Mouse (Mus musculus): ENCODE results near the gene Ccdc157. TPM values are rescaled to one million over a fixed set of nuclear protein-coding genes. Genes with fewer than 3 reads are reported as not detected.

The Ccdc157 gene
- total and polyA plus RNA-seq, 2 experiments from 2014 or later, result 10.7 to 22.0 TPM

- DNase-seq (ENCODE audit: low spot score), result no peak
- Histone ChIP-seq H3K4me2 (ENCODE audit: low read depth, low read length, poor library complexity, severe bottlenecking) (no peak overlapping the region), H3K27me3 (ENCODE audit: insufficient read depth, low read length) (no peaks in the 10 kb centered on the region), H3K36me3 (ENCODE audit: insufficient read depth, low read length) (peaks cover 26% of the 10 kb centered on the region), H3K27ac (ENCODE audit: low read depth, low read length) (no peak overlapping the region), H3K4me1 (ENCODE audit: insufficient read depth, low read length) (peaks cover 8% of the 10 kb centered on the region), H3K4me3 (ENCODE audit: low read depth, low read length) (no peak overlapping the region), H3K9ac (replicated peaks; ENCODE audit: low read length, poor library complexity, severe bottlenecking) (no peak overlapping the region), H3K9me3 (ENCODE audit: low read length) (no peaks in the 10 kb centered on the region)
- WGBS, result 80% methylated on average over 4 of the region's 4 CpGs
- ATAC-seq (ENCODE audit: low FRiP score), result no peak
- peak; percentile 20; the same call in 1 of the 2 replicates for TF ChIP-seq CTCF (IDR thresholded peaks at IDR 0.05)
Measured at GRCm38 (mm10) chr11:4184251-4184952, 24.3 kb upstream of the Ccdc157 start.

- Histone ChIP-seq H3K36me3 (ENCODE audit: insufficient read depth, low read length) (peaks cover 34% of the 10 kb centered on the region), H3K4me3 (ENCODE audit: low read depth, low read length) (no peak overlapping the region), H3K4me1 (ENCODE audit: insufficient read depth, low read length) (peaks cover 8% of the 10 kb centered on the region), H3K4me2 (ENCODE audit: low read depth, low read length, poor library complexity, severe bottlenecking) (no peak overlapping the region), H3K27me3 (ENCODE audit: insufficient read depth, low read length) (no peaks in the 10 kb centered on the region), H3K9me3 (ENCODE audit: low read length) (no peaks in the 10 kb centered on the region), H3K9ac (replicated peaks; ENCODE audit: low read length, poor library complexity, severe bottlenecking) (no peak overlapping the region), H3K27ac (ENCODE audit: low read depth, low read length) (no peak overlapping the region)
- no peak for ATAC-seq (ENCODE audit: low FRiP score)
- TF ChIP-seq CTCF (IDR thresholded peaks at IDR 0.05), result no peak
- DNase-seq (ENCODE audit: low spot score), result peak; percentile 40
Measured at GRCm38 (mm10) chr11:4183511-4183910, 23.4 kb upstream of the Ccdc157 start.

- Histone ChIP-seq H3K4me2 (ENCODE audit: low read depth, low read length, poor library complexity, severe bottlenecking) (no peak overlapping the region), H3K36me3 (ENCODE audit: insufficient read depth, low read length) (peaks cover 48% of the 10 kb centered on the region), H3K9ac (replicated peaks; ENCODE audit: low read length, poor library complexity, severe bottlenecking) (no peak overlapping the region), H3K4me1 (ENCODE audit: insufficient read depth, low read length) (no peaks in the 10 kb centered on the region), H3K4me3 (ENCODE audit: low read depth, low read length) (no peak overlapping the region), H3K27ac (ENCODE audit: low read depth, low read length) (no peak overlapping the region), H3K27me3 (ENCODE audit: insufficient read depth, low read length) (no peaks in the 10 kb centered on the region), H3K9me3 (ENCODE audit: low read length) (no peaks in the 10 kb centered on the region)
- WGBS, result 14% methylated on average over 1 of the region's 1 CpGs
- ATAC-seq (ENCODE audit: low FRiP score), result no peak
- DNase-seq (ENCODE audit: low spot score), result peak; percentile 43
- no peak for TF ChIP-seq CTCF (IDR thresholded peaks at IDR 0.05)
Measured at GRCm38 (mm10) chr11:4182061-4182460, 22.0 kb upstream of the Ccdc157 start.

- H3K9ac ChIP-seq (replicated peaks; ENCODE audit: low read length, poor library complexity, severe bottlenecking), result no peak overlapping the region
- no peaks in the 10 kb centered on the region for H3K27me3 ChIP-seq (ENCODE audit: insufficient read depth, low read length)
- TF ChIP-seq CTCF (IDR thresholded peaks at IDR 0.05), result no peak
- no peak overlapping the region for H3K4me3 ChIP-seq (ENCODE audit: low read depth, low read length)
- H3K4me1 ChIP-seq (ENCODE audit: insufficient read depth, low read length), result no peaks in the 10 kb centered on the region
- H3K36me3 ChIP-seq (ENCODE audit: insufficient read depth, low read length), result peaks cover 92% of the 10 kb centered on the region
- DNase-seq (ENCODE audit: low spot score) (no peak), ATAC-seq (ENCODE audit: low FRiP score) (no peak)
- WGBS, result 74% methylated on average over 4 of the region's 4 CpGs
- no peak overlapping the region for H3K4me2 ChIP-seq (ENCODE audit: low read depth, low read length, poor library complexity, severe bottlenecking)
- H3K9me3 ChIP-seq (ENCODE audit: low read length), result no peaks in the 10 kb centered on the region
- H3K27ac ChIP-seq (ENCODE audit: low read depth, low read length), result no peak overlapping the region
Measured at GRCm38 (mm10) chr11:4177716-4178115, 17.6 kb upstream of the Ccdc157 start.

GRCm38 (mm10) chr11:4174586-4174985 lies 14.5 kb upstream of the Ccdc157 start:
- DNase-seq (ENCODE audit: low spot score) (peak; percentile 76), ATAC-seq (ENCODE audit: low FRiP score) (peak; percentile 65; the same call in 1 of the 2 replicates)
- peaks cover 94% of the 10 kb centered on the region for H3K36me3 ChIP-seq (ENCODE audit: insufficient read depth, low read length)
- no peak overlapping the region for H3K9ac ChIP-seq (replicated peaks; ENCODE audit: low read length, poor library complexity, severe bottlenecking)
- H3K27me3 ChIP-seq (ENCODE audit: insufficient read depth, low read length), result no peaks in the 10 kb centered on the region
- TF ChIP-seq CTCF (IDR thresholded peaks at IDR 0.05), result no peak
- H3K9me3 ChIP-seq (ENCODE audit: low read length), result no peaks in the 10 kb centered on the region
- no peak overlapping the region for H3K4me2 ChIP-seq (ENCODE audit: low read depth, low read length, poor library complexity, severe bottlenecking)
- H3K4me1 ChIP-seq (ENCODE audit: insufficient read depth, low read length), result no peaks in the 10 kb centered on the region
- H3K27ac ChIP-seq (ENCODE audit: low read depth, low read length), result no peak overlapping the region
- 65% methylated on average over 5 of the region's 5 CpGs for WGBS
- H3K4me3 ChIP-seq (ENCODE audit: low read depth, low read length), result no peak overlapping the region

GRCm38 (mm10) chr11:4166467-4167090 lies 6.5 kb upstream of the Ccdc157 start:
- Histone ChIP-seq H3K27ac (ENCODE audit: low read depth, low read length) (no peak overlapping the region), H3K9ac (replicated peaks; ENCODE audit: low read length, poor library complexity, severe bottlenecking) (no peak overlapping the region), H3K9me3 (ENCODE audit: low read length) (no peaks in the 10 kb centered on the region), H3K4me3 (ENCODE audit: low read depth, low read length) (no peak overlapping the region), H3K4me2 (ENCODE audit: low read depth, low read length, poor library complexity, severe bottlenecking) (no peak overlapping the region), H3K27me3 (ENCODE audit: insufficient read depth, low read length) (no peaks in the 10 kb centered on the region), H3K4me1 (ENCODE audit: insufficient read depth, low read length) (peaks cover under 1% of the 10 kb centered on the region; the same call in 1 of the 2 replicates), H3K36me3 (ENCODE audit: insufficient read depth, low read length) (peaks cover 66% of the 10 kb centered on the region)
- 92% methylated on average over 7 of the region's 7 CpGs for WGBS
- no peak for TF ChIP-seq CTCF (IDR thresholded peaks at IDR 0.05)
- no peak for DNase-seq (ENCODE audit: low spot score)
- ATAC-seq (ENCODE audit: low FRiP score), result no peak

All from midbrain, postnatal 0 days (tissue).